Mouse (Mus musculus): ENCODE measurements at regions not wholly inside any gene's neighbourhood (a gene's known extent, or its start where the extent isn't known, plus 50 kb on each side); places are given as distances from the start of the nearest gene placed in this dataset.

DNA sequence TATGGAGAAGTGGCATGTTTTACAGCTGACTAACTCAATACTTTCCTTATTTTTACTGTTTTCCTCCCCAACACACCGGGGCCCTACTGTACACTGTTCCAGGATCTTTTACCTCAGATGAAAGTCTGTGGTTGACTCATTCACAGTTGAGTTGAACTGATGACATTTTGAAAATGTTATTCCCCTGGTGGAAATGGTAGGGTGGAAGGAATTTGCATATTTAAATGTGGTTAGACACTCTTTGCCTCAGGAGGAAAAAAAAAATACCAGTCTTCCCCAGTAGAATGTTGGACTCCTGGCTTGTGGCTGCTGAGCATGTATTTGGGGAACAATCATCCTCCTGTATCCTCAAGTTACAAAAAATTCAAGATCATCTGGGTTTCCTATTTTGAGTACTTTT, 159.7 kb upstream of the Vwde start:
- TF ChIP-seq POLR2A (IDR thresholded peaks at IDR 0.05; ENCODE audit: borderline replicate concordance, insufficient read depth, low read length) (no peak), CTCF (IDR thresholded peaks at IDR 0.05; ENCODE audit: borderline replicate concordance, insufficient read depth, low read depth, low read length) (no peak)

Data from cerebellum, adult 2 months (tissue).